Mouse (Mus musculus): ENCODE data around the gene Tmem205. TPM values are rescaled to one million over a fixed set of nuclear protein-coding genes. Genes with fewer than 3 reads are reported as not detected.

Gene Tmem205
- polyA plus RNA-seq, 1 experiment from 2014 or later, result 41.5 TPM

DNA sequence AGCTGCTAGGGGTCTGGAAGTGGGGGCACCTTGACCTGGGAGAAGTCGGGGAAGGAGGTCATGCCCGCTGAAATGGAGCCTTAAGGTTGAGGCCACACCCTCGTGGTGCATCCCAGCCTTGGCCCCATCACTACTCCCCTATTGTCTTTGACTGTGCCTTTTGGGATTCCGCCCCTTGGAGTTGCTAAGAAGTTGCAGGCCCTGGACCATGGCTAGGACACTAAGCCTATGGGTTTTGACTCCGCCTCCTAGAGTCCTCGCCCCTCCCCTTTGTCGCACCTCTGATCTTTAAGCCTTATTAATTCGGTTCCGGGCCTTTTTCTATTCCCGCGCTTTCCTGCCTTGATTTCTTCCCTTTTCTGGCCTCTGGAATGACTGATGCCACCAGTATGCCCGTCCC, 16.3 kb upstream of the Tmem205 start:
- no peak overlapping the region for H3K4me3 ChIP-seq
- 35% methylated on average over 12 of the region's 12 CpGs for WGBS
- no peaks in the 10 kb centered on the region for H3K36me3 ChIP-seq
- H3K4me2 ChIP-seq, result 0 out of 2 replicates have a peak overlapping the region, but pooled peaks have one; percentile 40
- H3K27ac ChIP-seq (replicated peaks), result no peak overlapping the region
- no peak overlapping the region for H3K9ac ChIP-seq
- peaks cover 13% of the 10 kb centered on the region for H3K4me1 ChIP-seq
- peaks cover 54% of the 10 kb centered on the region for H3K27me3 ChIP-seq (replicated peaks)
- no peaks in the 10 kb centered on the region for H3K9me3 ChIP-seq
- no peak for ATAC-seq (ENCODE audit: extremely low read depth, insufficient number of reproducible peaks, low FRiP score, low TSS enrichment)

- Histone ChIP-seq H3K36me3 (no peaks in the 10 kb centered on the region), H3K4me3 (no peak overlapping the region), H3K4me2 (no peak overlapping the region), H3K27ac (replicated peaks) (no peak overlapping the region), H3K9me3 (no peaks in the 10 kb centered on the region), H3K27me3 (replicated peaks) (peaks cover 48% of the 10 kb centered on the region), H3K9ac (no peak overlapping the region), H3K4me1 (peaks cover 13% of the 10 kb centered on the region)
- 62% methylated on average over 11 of the region's 12 CpGs for WGBS
- ATAC-seq (ENCODE audit: extremely low read depth, insufficient number of reproducible peaks, low FRiP score, low TSS enrichment), result no peak
Measured at GRCm38 (mm10) chr9:21943046-21943445, 15.7 kb upstream of the Tmem205 start.

- Histone ChIP-seq H3K36me3 (no peaks in the 10 kb centered on the region), H3K4me1 (peaks cover 9% of the 10 kb centered on the region), H3K4me2 (no peak overlapping the region), H3K27ac (replicated peaks) (no peak overlapping the region), H3K4me3 (no peak overlapping the region), H3K9ac (no peak overlapping the region), H3K9me3 (no peaks in the 10 kb centered on the region), H3K27me3 (replicated peaks) (peaks cover 7% of the 10 kb centered on the region)
- ATAC-seq (ENCODE audit: extremely low read depth, insufficient number of reproducible peaks, low FRiP score, low TSS enrichment), result no peak
- WGBS, result 70% methylated on average over 4 of the region's 4 CpGs
Measured at GRCm38 (mm10) chr9:21938234-21938855, 11.0 kb upstream of the Tmem205 start.

DNA sequence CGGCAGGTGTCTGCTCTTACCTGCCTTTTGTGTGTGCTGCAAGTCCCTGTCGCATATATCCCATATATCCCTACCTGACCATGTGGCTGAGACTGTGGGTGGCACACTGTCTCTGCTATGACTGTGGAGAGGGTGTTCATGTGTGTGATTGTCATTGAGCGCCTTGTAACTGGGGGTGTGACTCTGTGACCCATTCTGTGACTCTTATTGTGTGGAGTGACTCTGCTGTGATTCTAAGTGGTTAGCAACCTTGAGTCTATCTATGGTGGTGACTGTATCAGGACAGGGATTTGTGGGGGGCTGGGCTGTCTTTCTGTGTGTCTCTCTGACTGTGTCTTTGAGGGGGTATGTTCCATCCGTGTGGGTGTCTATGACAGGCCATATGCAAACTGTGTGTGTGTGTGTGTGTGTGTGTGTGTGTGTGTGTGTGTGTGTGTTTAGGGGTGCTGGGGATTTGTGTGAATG, 10.4 kb upstream of the Tmem205 start:
- peak overlapping the region; percentile 62 for H3K4me3 ChIP-seq

DNA sequence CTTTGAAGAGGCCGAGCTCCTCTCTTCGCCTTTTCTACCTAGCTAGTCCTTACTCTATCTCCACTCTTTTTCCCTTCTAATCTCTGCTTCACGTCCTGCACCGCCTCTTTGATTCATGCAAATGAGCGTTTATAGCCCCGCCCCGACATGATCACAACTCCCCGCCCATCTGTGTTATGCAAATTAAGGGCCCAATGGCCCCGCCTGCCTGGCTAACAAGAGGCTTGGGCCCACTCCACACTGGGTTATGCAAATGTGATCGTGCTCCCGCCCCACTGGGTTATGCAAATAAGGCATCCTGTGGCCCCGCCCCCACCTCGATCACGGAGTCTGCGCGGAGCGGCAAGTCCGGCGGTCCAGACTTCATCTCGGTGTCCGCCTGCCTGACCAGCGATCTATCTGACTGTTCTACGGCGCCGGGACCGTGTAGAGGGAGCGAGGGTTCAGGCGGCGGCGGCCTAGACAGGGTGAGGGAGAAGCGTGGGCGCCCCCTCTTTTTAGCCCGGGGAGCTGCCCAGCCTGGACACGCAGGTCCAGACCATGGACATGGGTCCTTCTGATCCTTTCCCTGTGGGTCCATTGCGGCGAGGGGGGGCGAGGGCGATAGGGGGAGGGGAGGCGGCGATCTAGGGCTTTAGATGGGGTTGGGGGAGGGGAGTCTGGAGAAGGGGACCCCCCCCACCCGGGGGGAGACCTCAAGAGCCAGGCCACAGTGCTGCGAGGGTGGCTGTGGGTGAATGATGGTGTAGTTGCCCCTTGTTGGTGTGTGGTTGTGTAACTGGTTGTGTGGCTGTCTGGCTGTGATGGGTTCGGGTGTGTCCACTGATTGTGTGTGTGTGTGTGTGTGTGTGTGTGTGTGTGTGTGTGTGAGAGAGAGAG, 9.6 kb upstream of the Tmem205 start, which contains the start of gene Plppr2:
Gene Plppr2 (plus strand): TSS at position 342 of the 879 bp plus-strand sequence.
- Histone ChIP-seq H3K36me3 (no peaks in the 10 kb centered on the region), H3K27ac (replicated peaks) (peak within 1 kb of the TSS; percentile 37; the same call in 1 of the 2 replicates), H3K9ac (peak within 1 kb of the TSS; percentile 83), H3K9me3 (no peaks in the 10 kb centered on the region), H3K4me1 (peaks cover 9% of the 10 kb centered on the region), H3K27me3 (replicated peaks) (peaks cover 4% of the 10 kb centered on the region; the same call in 1 of the 2 replicates), H3K4me3 (peak within 1 kb of the TSS; percentile 62), H3K4me2 (peak within 1 kb of the TSS; percentile 84)
- WGBS, result 2% methylated on average over 43 of the region's 43 CpGs
- peak; percentile 91 for ATAC-seq (ENCODE audit: extremely low read depth, insufficient number of reproducible peaks, low FRiP score, low TSS enrichment)

More for the DNA sequence above, 10.4 kb upstream of the Tmem205 start:
- 76% methylated on average over 4 of the region's 4 CpGs for WGBS
- Histone ChIP-seq H3K27me3 (replicated peaks) (peaks cover 4% of the 10 kb centered on the region; the same call in 1 of the 2 replicates), H3K9ac (no peak overlapping the region), H3K4me2 (peak overlapping the region; percentile 84), H3K4me1 (peaks cover 9% of the 10 kb centered on the region), H3K36me3 (no peaks in the 10 kb centered on the region), H3K9me3 (no peaks in the 10 kb centered on the region), H3K27ac (replicated peaks) (no peak overlapping the region)
- ATAC-seq (ENCODE audit: extremely low read depth, insufficient number of reproducible peaks, low FRiP score, low TSS enrichment), result no peak

- no peaks in the 10 kb centered on the region for H3K9me3 ChIP-seq
- peaks cover 9% of the 10 kb centered on the region for H3K4me1 ChIP-seq
- 77% methylated on average over 7 of the region's 7 CpGs for WGBS
- no peak overlapping the region for H3K27ac ChIP-seq (replicated peaks)
- H3K4me2 ChIP-seq, result no peak overlapping the region
- H3K27me3 ChIP-seq (replicated peaks), result peaks cover 4% of the 10 kb centered on the region; the same call in 1 of the 2 replicates
- H3K4me3 ChIP-seq, result no peak overlapping the region
- no peak for ATAC-seq (ENCODE audit: extremely low read depth, insufficient number of reproducible peaks, low FRiP score, low TSS enrichment)
- H3K36me3 ChIP-seq, result no peaks in the 10 kb centered on the region
- H3K9ac ChIP-seq, result no peak overlapping the region
Measured at GRCm38 (mm10) chr9:21935466-21936131, 8.2 kb upstream of the Tmem205 start.

GRCm38 (mm10) chr9:21934021-21934420, 6.7 kb upstream of the Tmem205 start:
- Histone ChIP-seq H3K4me1 (peaks cover 9% of the 10 kb centered on the region), H3K27ac (replicated peaks) (no peak overlapping the region), H3K4me2 (no peak overlapping the region), H3K4me3 (no peak overlapping the region), H3K27me3 (replicated peaks) (peaks cover 4% of the 10 kb centered on the region; the same call in 1 of the 2 replicates), H3K9me3 (no peaks in the 10 kb centered on the region), H3K36me3 (no peaks in the 10 kb centered on the region), H3K9ac (no peak overlapping the region)
- no peak for ATAC-seq (ENCODE audit: extremely low read depth, insufficient number of reproducible peaks, low FRiP score, low TSS enrichment)
- 78% methylated on average over 12 of the region's 12 CpGs for WGBS

GRCm38 (mm10) chr9:21932445-21933137, 5.2 kb upstream of the Tmem205 start:
- ATAC-seq (ENCODE audit: extremely low read depth, insufficient number of reproducible peaks, low FRiP score, low TSS enrichment), result no peak
- H3K36me3 ChIP-seq, result no peaks in the 10 kb centered on the region
- H3K27ac ChIP-seq (replicated peaks), result no peak overlapping the region
- no peak overlapping the region for H3K9ac ChIP-seq
- peaks cover 4% of the 10 kb centered on the region; the same call in 1 of the 2 replicates for H3K27me3 ChIP-seq (replicated peaks)
- H3K4me3 ChIP-seq, result no peak overlapping the region
- WGBS, result 65% methylated on average over 12 of the region's 12 CpGs
- no peak overlapping the region for H3K4me2 ChIP-seq
- H3K9me3 ChIP-seq, result no peaks in the 10 kb centered on the region
- peaks cover 13% of the 10 kb centered on the region for H3K4me1 ChIP-seq

GRCm38 (mm10) chr9:21932006-21932405, 4.7 kb upstream of the Tmem205 start:
- Histone ChIP-seq H3K27me3 (replicated peaks) (peaks cover 4% of the 10 kb centered on the region; the same call in 1 of the 2 replicates), H3K4me2 (no peak overlapping the region), H3K36me3 (no peaks in the 10 kb centered on the region), H3K4me1 (peaks cover 11% of the 10 kb centered on the region), H3K4me3 (no peak overlapping the region), H3K27ac (replicated peaks) (no peak overlapping the region), H3K9me3 (no peaks in the 10 kb centered on the region), H3K9ac (no peak overlapping the region)
- ATAC-seq (ENCODE audit: extremely low read depth, insufficient number of reproducible peaks, low FRiP score, low TSS enrichment), result no peak
- 63% methylated on average over 2 of the region's 2 CpGs for whole genome bisulfite sequencing

- H3K9me3 ChIP-seq, result no peaks in the 10 kb centered on the region
- WGBS, result 72% methylated on average over 3 of the region's 3 CpGs
- H3K4me1 ChIP-seq, result peaks cover 25% of the 10 kb centered on the region
- no peak overlapping the region for H3K4me3 ChIP-seq
- no peak overlapping the region for H3K27ac ChIP-seq (replicated peaks)
- H3K4me2 ChIP-seq, result no peak overlapping the region
- no peak overlapping the region for H3K9ac ChIP-seq
- H3K27me3 ChIP-seq (replicated peaks), result 0 out of 2 replicates have a peak, but pooled peaks cover 1% of the 10 kb centered on the region
- ATAC-seq (ENCODE audit: extremely low read depth, insufficient number of reproducible peaks, low FRiP score, low TSS enrichment), result no peak
- H3K36me3 ChIP-seq, result peaks cover 7% of the 10 kb centered on the region
Measured at GRCm38 (mm10) chr9:21929208-21929607, 1.9 kb upstream of the Tmem205 start.
